Mouse (Mus musculus) megakaryocyte progenitor cell, adult 5-6 weeks (primary cell): ENCODE measurements around the gene Nol11. TPM values are rescaled to one million over a fixed set of nuclear protein-coding genes. Genes with fewer than 3 reads are reported as not detected.
"Not testable (repeated sequence)": the region's sequence is repeated elsewhere in the genome, so short reads cannot be mapped to it uniquely, and the experiment has no call there.

Experiments
- ATAC-seq: replicated peaks from 2 replicates; pipeline ENCODE4 v1.8.0; 2016; ENCODE audit warnings: mild to moderate bottlenecking, moderate TSS enrichment, inconsistent platforms; ENCODE audit not compliant: poor library complexity
- total RNA-seq, 2 experiments: library from RNA; stranded (forward) in 1 of 2; stranded (reverse) in 1 of 2; fragments of 157-497, 149-512 nt in 1 of 2; fragments of 200-1000 nt in 1 of 2; gene quantifications; 2 replicates each; pipeline versions ENCODE4 v1.2.3 to v1.2.4; 2015 to 2017

The Nol11 gene
- total RNA-seq, 2 experiments from 2014 or later: 51.1 to 78.4 TPM

DNA sequence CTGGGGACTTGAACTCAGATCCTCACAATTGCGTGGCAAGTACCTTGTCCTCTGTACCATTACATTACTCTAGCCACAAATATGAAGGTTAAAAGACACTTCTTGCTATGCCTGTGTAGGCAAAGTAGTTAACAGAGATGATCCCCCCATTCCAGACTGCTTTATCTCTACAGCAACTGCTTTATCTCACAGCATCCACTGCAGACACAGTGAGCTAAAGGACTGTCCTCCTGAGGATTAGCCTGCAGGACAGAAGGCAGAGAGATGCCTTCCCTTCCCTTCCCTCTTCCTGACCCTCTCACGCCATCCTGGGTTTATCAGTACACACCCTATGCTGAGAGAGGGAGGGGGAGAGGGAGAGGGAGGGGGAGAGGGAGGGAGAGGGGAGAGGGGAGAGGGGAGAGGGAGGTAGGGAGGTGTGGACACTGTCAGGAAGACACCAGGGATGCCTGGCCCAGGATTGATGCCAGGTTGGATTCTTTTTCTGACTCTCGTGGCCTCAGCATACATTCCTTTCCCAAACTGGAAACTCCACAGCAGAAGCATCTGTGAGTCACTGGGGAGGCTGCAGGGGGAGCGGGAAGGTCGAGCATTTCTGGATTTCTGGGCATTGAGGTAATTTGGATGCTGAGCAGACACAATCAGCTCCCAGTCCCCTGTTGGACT lies 32.1 kb downstream of the Nol11 start:
- no peak for ATAC-seq

DNA sequence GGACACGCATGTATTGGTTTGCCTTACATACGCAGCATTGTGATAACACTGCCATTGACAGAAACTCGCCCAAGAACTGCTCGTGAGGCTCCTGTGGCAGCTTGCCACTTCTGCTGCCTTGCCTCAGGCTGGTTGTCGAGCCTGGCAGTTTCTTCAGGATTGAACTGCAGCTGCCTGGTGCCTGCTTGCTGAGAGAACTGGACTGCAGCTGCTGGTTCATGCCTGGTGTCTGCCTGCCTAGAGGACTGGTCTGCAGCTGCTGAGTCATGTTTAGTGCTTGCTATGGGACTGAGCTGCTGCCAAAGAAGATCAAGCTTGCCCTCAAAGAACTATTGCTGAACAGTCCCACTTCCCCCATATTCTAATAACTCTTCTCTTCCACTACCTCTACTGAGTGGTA lies 33.9 kb downstream of the Nol11 start:
- ATAC-seq: no peak

DNA sequence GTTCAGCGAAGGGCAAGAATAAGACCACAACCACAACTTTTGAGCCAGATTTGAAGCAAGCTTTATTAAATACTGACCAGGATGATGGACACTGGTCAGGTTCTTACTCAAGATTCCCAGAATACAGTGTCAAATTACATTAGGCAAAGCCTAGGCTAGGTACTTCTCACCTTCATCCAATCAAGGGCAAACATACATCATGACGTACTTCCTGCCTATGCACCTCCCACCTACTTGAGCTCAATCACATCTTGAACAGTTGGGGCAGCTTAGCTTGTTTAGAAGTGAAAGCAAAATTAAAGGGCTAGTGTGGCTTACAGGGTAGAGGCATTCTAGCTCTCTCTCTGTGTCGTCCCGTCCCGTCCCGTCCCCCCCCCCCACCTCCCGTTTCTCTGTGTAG lies 34.8 kb downstream of the Nol11 start:
- no peak for ATAC-seq

DNA sequence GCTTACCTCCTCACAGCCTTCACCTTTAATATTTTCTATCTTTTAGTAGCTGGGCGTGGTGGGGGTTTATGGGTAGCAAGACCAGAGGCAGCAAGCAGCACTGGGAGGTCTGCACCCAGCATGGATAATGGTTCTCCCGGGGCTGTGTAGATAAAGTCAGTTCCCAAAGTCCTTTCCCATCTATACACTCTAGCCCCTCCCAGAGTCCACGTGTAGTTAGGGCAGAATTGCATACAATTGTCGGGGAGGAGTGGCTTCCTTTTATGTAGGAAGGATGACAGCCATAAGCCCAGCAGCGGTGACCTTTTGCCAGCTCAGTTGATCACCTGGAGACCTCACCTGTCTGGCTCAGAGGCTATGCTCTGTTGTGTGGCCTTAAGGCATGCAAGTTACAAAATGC lies 35.5 kb downstream of the Nol11 start:
- no peak for ATAC-seq

DNA sequence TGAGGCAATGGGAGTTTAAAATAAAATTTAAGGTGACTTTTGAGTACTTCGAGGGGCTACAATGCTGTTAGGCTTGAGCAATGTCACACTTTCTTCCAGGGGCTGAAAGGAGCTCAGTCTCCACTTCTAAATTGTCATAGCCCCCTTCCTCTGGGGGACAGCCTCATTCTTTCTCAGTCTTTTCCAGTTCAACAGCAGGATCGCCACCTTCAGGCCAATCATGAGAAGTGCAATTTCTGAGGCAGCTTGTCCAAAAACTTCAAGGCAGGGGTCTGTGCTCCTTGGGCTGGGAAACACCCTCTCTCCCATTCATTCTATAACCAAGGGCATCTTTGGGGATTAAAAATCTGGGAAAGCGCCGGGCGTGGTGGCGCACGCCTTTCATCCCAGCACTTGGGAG lies 37.4 kb downstream of the Nol11 start:
- peak; percentile 61; the same call in 1 of the 2 replicates for ATAC-seq

DNA sequence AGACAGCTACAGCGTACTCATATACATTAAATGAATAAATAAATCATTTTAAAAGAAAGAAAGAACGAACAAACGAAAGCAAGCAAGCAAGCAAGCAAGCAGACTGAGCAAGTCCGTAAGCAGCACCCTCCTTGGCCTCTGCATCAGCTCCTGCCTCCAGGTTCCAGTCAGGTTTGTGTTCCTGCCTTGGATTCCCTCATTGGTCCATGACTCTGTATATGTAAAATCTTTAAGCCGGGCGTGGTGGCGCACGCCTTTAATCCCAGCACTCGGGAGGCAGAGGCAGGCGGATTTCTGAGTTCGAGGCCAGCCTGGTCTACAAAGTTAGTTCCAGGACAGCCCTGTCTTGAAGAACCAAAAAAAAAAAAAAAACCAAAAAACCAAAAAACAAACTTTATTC lies 45.2 kb downstream of the Nol11 start:
- ATAC-seq: not testable (repeated sequence)

DNA sequence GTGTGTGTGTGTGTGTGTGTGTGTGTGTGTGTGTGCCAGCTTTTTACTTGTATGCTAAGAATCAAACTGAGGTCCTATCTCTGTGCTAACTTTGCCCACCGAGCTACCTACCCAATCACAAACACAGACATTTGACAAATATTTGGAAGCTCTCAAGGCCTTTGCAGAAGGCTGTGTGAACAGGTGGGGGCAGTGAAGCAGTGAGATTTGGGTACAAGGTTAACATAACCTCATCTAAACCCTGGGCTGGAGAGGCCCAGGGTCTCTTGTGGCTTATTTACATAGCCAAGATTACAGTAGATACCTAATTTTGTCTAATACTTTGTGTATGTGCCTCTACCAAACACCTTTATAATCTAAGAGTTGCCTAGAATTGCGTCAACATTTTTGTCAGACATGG lies 46.8 kb downstream of the Nol11 start:
- ATAC-seq: no peak

DNA sequence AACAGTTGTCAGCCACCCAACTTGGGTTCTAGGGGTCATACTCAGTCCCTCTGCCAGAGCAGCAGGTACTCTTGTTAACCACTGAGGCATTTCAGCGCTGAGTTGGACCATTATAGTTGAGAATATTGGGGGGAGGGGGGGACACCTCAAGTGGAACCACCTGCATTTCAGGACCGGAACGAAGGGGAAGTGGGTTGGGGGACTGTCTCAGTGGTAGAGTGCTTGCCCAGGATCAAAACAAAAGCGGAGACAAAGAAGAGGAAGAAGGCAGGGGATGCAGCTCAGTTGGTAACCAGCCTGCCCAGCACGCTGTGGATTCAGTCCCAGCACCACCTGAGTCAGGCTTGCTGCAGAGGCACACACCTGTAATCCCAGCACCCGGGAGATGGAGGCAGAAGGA lies 48.4 kb downstream of the Nol11 start:
- peak; percentile 68 for ATAC-seq

DNA sequence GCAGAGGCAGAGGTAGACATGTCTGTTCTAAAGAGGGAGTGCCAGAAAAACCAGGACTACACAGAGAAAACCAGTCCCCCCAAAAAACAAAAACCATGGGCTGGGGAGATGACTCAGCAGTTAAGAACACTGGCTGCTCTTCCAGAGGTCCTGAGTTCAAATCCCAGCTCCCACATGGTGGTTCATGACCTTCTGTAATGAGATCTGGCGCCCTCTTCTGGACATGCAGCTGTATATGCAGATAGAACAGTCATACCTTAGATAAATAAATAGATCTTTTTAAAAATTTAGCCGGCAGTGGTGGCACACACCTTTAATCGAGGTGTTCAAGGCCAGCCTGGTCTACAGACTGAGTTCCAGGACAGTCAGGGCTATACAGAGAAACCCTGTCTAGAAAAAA lies 50.5 kb downstream of the Nol11 start:
- ATAC-seq: 0 out of 2 replicates have a peak, but pooled peaks have one; percentile 44

DNA sequence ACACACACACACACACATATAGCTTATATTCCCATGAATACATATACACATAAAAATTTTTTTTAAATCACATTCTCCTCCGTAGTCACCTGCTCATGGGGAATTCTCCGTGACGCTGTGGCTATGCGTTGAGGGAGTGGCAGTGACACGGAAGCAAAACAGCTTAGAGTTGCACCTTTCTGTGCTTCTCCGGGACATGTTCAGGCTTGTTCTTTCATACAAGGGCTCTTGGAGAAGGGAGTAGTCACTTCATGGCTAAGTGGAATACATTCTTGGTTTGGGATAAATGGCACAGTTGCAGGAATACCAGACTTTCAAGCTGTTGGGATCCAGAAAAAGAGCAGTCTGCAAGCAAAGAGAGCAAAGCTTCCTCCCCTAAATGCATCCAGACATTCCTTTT lies 51.6 kb downstream of the Nol11 start:
- no peak for ATAC-seq

DNA sequence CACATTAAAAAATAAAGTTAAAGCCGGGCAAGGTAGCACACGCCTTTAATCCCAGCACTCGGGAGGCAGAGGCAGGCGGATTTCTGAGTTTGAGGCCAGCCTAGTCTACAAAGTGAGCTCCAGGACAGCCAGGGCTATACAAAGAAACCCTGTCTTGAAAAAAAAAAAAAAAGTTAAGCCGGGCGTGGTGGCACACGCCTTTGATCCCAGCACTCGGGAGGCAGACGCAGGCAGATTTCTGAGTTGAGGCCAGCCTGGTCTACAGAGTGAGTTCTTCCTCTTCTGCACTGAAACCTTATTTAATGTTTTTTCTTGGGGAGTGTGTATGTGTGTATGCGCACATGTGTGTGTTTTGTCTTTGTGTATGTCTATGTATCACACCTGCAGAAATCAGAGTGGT lies 52.7 kb downstream of the Nol11 start:
- not testable (repeated sequence) for ATAC-seq

DNA sequence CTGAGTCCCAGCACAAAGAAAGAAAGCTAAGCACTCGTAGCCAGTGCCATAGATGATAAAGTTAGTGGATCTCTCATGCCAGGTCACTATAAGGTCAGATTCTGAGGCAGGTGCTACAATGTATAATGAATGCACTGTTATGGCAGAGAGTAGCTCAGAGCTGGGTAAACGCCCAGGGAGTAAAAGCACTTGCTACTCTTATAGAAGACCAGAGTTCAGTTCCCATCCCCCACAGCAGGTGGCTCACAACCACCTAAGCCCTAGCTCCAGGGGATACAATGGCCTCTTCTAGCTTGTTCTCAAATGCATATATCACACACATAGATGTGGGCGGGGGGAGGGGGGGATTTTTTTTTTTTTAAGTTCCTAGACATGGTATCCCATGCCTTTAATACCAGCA lies 53.4 kb downstream of the Nol11 start:
- no peak for ATAC-seq

DNA sequence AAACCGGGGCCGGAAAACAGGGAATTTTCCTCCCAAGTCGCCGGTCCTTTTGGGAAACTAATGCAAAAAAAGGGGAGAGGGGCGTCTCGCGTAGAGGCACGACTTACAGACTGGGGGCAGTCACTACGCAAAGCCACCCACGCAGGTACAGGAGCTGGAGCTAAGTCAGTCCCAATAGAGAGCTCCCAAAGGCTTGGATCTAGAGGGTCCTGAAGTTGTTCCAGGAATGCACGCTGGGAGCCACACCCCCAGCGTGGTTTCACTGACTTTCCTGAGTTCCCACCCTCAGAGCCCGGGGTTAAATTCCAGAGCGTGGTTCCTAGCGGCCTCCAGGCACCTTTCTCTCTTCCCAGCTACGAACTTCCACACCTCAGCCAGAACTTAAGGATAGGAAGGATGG lies 56.8 kb downstream of the Nol11 start:
- ATAC-seq: no peak

DNA sequence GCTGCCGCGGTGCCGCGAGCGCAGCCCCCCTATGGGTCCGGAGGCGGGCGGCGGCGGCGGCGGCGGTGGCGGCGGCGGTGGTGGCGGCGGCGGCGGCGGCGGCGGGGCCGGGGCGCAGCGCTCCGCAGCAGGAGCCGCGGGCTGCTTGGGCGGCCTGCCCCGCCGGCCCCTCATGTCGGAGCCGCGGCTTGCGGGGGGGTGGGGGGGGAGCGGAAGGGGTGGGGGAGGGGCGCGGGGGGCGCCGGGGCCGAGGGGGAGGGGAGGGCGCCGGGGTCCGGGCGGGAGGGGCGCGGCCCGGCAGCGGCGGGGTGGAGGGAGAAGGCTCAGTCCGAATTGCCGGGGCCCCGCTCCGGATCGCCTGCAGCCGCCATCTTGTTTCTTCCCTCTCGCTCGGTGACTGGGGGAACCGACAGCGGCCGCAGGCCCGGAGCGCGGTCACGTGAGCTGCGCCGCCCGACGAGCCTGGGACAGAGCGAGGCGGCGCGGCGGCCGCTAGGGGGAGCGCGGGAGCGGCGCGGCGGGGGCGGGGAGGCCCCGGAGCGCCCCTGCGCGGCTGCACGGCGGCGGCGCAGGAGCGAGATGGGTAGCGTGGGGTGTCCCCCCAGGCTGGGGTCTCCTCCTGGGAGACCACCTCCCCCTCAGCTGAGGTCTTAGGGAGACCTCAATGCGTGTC lies 57.3 kb downstream of the Nol11 start, which contains the start of gene Bptf:
Gene Bptf, minus strand, starts transcription at position 379 of the 673 bp plus-strand sequence.
- ATAC-seq: peak; percentile 86

DNA sequence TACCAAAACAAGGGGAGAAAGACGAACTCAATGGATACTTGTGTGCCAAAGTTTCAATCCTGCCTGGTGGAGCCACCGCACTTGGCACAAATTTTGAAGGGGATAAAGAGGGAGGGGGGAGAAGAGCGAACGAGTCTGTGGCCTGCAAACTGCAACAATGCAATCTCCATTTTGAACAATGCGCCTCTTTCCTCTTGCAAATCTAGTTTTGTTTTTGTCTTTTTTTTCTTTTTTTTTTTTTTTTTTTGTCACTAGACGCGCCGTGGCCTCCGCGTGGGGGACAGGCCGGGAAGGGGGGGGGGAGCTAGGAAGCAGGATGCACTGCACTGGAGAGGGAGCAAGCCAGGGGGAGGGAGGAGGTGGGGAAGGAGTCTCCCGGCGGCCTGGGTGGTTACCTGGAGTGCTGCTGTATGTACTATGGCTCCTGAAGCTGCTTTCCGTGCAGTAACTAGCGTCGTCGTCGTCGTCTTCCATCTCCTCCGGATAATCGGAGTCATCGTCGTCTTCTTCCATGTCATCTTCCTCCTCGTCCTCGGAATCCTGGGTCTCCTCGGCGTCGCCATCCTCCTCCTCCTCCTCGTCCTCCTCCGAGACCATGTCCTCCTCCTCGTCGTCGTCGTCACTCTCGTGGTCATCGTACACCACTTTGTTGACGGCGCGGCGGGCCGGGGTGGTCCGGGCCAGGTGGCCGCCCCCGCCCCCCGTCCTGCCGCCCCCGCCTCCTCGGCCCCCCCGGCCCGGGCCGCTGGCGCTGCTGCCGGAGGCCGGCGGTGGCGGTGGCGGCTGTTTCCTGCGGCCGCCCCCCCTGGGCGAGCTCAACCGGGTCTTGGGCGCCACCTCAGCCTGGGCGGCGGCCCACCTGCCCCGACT lies 58.1 kb downstream of the Nol11 start:
- ATAC-seq: peak; percentile 42

DNA sequence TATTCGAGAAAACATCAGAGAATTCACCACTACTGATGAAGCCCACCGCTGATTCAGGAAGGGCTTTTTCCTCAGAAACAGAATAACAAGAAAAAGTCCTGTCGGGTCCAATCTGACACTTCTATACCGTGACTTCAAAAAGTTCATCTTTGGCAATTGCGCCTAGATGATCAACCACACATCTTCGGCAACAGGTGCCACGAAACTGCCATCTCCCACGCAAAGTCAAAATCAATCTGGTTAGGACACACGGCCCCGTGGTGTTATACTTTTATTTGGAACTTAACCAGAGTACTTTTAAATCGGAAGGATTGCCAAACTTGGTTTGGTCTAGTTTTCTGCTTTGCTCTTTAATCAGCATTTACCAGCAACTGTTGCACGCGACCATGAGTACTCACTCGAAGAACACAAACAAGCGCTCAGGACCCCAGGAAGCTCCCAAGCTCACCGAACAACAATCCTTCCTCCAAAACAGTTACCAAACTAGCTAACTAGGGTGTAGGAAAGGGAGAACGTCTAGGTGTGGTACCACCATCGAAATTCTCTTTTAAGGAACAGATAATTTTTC lies 58.9 kb downstream of the Nol11 start:
- ATAC-seq: no peak

DNA sequence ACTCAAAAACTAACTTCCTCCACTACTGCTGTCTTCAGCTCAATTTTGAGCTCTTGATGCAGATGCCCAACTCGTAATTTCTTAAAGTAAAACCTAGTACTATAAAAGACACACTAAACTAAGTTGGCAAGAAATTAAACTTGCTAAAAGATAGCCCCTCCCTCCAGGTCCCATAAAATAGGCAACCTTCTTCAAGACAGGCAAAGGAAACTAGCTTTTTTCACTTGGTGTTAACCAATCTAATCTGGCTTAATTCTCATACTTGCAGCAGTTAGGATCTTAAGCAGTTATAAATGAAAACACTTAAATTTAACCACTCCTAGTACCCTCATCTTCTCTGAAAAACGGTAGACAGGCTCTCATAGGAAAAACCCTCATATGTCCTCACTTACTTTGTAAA lies 59.5 kb downstream of the Nol11 start:
- no peak for ATAC-seq

DNA sequence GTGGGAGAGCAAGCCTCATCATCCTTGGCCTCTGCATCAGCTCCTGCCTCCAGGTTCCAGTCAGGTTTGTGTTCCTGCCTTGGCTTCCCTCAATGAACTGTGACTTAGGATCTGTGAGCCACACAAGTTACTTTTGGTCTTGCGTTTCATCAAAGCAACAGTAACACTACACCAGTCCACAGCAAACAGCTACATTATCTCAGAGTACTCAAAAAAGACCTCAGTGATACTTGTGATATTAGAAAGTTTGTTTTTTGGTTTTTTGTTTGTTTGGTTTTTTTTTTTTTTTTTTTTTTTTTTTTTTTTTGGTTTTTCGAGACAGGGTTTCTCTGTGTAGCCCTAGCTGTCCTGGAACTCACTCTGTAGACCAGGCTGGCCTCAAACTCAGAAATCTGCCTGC lies 62.5 kb downstream of the Nol11 start:
- ATAC-seq: not testable (repeated sequence)

DNA sequence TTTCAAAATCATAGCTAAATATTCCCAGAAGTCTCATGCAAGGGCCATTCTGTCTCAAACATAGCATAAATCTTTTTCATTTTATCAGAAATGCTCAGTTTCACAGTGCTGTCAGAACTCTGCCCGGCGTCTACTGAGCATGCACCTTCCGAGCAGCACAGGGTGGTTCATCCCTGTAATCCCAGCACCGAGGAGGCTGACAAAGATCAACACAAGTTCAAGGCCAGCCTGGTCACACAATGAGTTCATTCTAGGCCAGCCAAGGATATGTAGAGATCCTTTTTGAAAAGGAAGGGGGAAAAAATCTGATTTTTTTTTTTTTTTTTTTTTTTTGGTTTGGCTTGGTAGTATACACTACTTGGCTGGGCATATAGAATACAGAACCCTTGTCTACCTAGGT lies 64.2 kb downstream of the Nol11 start:
- ATAC-seq: no peak

DNA sequence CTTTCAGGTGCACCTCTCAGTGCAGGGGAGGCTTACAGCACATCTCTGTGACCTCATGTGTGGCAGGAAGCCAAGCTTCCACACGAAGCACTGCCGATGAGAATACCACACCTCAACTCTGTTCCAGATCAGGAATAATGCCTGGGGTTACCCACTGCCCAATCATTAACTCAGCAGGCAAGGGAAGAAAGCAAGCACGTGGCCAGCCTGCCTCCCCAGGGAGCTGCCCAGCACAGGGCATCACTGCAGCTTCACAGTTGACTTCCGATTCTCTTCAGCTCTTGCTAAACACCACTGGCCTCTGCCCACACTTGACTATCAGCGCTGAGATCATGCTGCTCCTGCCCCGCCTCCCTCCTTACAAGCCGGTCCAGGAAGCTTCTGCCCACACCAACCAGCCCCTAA lies 64.9 kb downstream of the Nol11 start:
- ATAC-seq: peak; percentile 99

DNA sequence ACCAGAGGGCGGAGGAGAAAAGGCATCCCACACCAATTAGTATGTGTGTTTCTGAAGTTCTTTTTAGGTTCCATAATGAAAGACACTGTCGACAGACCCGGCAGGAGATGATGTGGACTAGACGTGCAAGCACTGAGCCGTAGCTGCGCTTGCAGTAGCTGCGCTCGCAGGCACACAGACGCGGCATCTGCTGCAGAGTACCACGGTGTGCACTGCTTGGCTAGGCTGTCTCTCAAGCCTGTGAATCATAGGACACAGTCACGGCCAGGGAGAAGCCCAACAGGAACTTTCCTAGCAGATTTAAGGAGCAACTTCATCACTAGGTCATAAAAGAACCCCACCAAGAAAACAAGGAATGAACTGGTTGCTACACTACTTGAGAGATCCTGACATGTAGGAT lies 71.4 kb downstream of the Nol11 start:
- ATAC-seq: no peak
